Mouse (Mus musculus) ES-E14 (cell line): Measurements from ENCODE around the gene Aes. TPM values are rescaled to one million over a fixed set of nuclear protein-coding genes. Genes with fewer than 3 reads are reported as not detected.

Experiments
- DNase-seq: peaks from one replicate; pipeline ENCODE4 v3.0.0-alpha.2; 2013; ENCODE audit warnings: low read depth, low spot score
- H3K27ac ChIP-seq: 2 replicates; pipeline ENCODE4 v1.5.1; 2012; ENCODE audit warnings: low read depth, mild to moderate bottlenecking, low read length, moderate library complexity, mixed read lengths; ENCODE audit not compliant: poor library complexity, insufficient read depth, severe bottlenecking
- H3K36me3 ChIP-seq: 2 replicates; pipeline ENCODE4 v1.6.1; 2012; ENCODE audit warnings: mild to moderate bottlenecking, low read length, moderate library complexity, mixed read lengths; ENCODE audit not compliant: control insufficient read depth, poor library complexity, insufficient read depth, severe bottlenecking
- H3K4me1 ChIP-seq, 2 experiments: fragments of 150-350 bp in 1 of 2; sonication (generic) in 1 of 2; 2 replicates each; pipeline ENCODE4 v1.6.1; 2012; ENCODE audit warnings: low read length in 2 of 2, mild to moderate bottlenecking in 1 of 2, mixed read lengths in 1 of 2; ENCODE audit not compliant: control insufficient read depth in 2 of 2, insufficient read depth in 2 of 2, poor library complexity in 1 of 2
- H3K4me3 ChIP-seq, 2 experiments: fragments of 150-350 bp in 1 of 2; sonication (generic) in 1 of 2; 2 replicates each; pipeline ENCODE4 v1.5.1; 2012; ENCODE audit warnings: low read length in 2 of 2, low read depth in 1 of 2, mild to moderate bottlenecking in 1 of 2, mixed read lengths in 1 of 2; ENCODE audit not compliant: insufficient read depth in 1 of 2, poor library complexity in 1 of 2, severe bottlenecking in 1 of 2
- H3K9ac ChIP-seq: 2 replicates; pipeline ENCODE4 v1.6.1; 2012; ENCODE audit warnings: low read depth, mild to moderate bottlenecking, low read length, mixed read lengths; ENCODE audit not compliant: poor library complexity, insufficient read depth, severe bottlenecking
- H3K9me3 ChIP-seq: fragments of 150-350 bp; sonication (generic); 2 replicates; pipeline ENCODE4 v1.6.1; 2012; ENCODE audit warnings: low read depth, mild to moderate bottlenecking, low read length; ENCODE audit not compliant: control insufficient read depth, insufficient read depth
- CHD2 ChIP-seq: IDR thresholded peaks from 2 replicates; pipeline ENCODE4 v1.6.1; 2014; ENCODE audit warnings: mild to moderate bottlenecking, low read depth, low read length, inconsistent platforms
- HCFC1 ChIP-seq: IDR thresholded peaks from 2 replicates; pipeline ENCODE4 v1.6.1; 2012; ENCODE audit warnings: low read length, inconsistent platforms, borderline replicate concordance; ENCODE audit not compliant: insufficient read depth
- MAFK ChIP-seq: IDR thresholded peaks from 2 replicates; pipeline ENCODE4 v1.6.1; 2014; ENCODE audit warnings: mild to moderate bottlenecking, low read depth, low read length, inconsistent platforms; ENCODE audit not compliant: insufficient read depth
- ZC3H11A ChIP-seq: IDR thresholded peaks from 2 replicates; pipeline ENCODE4 v1.6.1; 2012; ENCODE audit warnings: low read depth, mild to moderate bottlenecking, inconsistent platforms, low read length, borderline replicate concordance
- ZNF384 ChIP-seq: IDR thresholded peaks from 2 replicates; pipeline ENCODE4 v1.6.1; 2012; ENCODE audit warnings: low read depth, low read length, inconsistent platforms
- in situ Hi-C, 2 experiments: fragments of 600-800 bp; cut with MboI; formaldehyde crosslinking; loops; one replicate each; pipeline ENCODE4 v1.15.1; 2025; ENCODE audit warnings: low sequenced_read_pairs in 2 of 2, inconsistent platforms in 1 of 2; ENCODE audit not compliant: unreplicated experiment in 2 of 2
- total RNA-seq: library from RNA; depleted of rRNA; stranded (reverse); fragments of 300-350 nt; gene quantifications from 2 replicates; pipeline ENCODE4 v1.2.3, GENCODE M21; 2012; rRNA removed

Aes gene
- total RNA-seq, 1 experiment = 145 TPM

DNA sequence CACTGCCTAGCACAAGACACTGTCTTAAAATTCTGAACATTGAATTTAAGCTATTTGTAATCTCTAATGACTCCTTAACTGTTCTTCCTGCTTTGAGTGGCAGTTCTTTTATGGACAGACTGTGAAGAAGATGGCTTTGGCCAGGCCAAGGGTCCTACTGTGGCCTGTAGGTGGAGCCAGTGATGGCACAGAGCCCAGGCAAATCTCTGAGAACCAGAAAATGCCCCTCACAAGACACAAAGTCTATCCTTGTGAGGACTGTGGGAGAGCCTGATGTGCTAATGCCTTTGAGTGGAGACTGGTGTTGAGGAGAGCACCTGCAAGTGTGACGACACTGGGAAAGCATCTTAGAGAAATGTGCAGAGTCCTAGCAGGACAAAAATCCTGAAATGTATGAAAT, 49.0 kb downstream of the Aes start:
- no peak overlapping the region for H3K4me3 ChIP-seq
- H3K27ac ChIP-seq = no peak overlapping the region
- DNase-seq = no peak
- TF ChIP-seq HCFC1 (no peak), CHD2 (no peak), ZNF384 (no peak), MAFK (no peak), ZC3H11A (no peak)
- no peaks in the 10 kb centered on the region for H3K9me3 ChIP-seq
- H3K9ac ChIP-seq = no peak overlapping the region
- H3K36me3 ChIP-seq = peaks cover 4% of the 10 kb centered on the region; the same call in 1 of the 2 replicates
- in situ Hi-C loops = no loop called here
- H3K4me1 ChIP-seq = peaks cover 0 to 16% of the 10 kb centered on the region in 2 experiments; a peak in 1 of 4 replicates

- peaks cover 7 to 30% of the 10 kb centered on the region in 2 experiments for H3K4me1 ChIP-seq
- H3K9me3 ChIP-seq = no peaks in the 10 kb centered on the region
- in situ Hi-C loops = no loop called here
- TF ChIP-seq MAFK (peak; percentile 77), ZC3H11A (no peak)
- no peak overlapping the region for H3K4me3 ChIP-seq
- no peak for DNase-seq
- H3K36me3 ChIP-seq = peaks cover 3% of the 10 kb centered on the region; the same call in 1 of the 2 replicates
- H3K9ac ChIP-seq = peak overlapping the region; percentile 41; the same call in 1 of the 2 replicates
- H3K27ac ChIP-seq = no peak overlapping the region
These were observed 53.5 kb downstream of the Aes start for GRCm38 (mm10) chr10:81612779-81613178.

GRCm38 (mm10) chr10:81615486-81615885, 56.2 kb downstream of the Aes start:
- peak overlapping the region; percentile 18; the same call in 1 of the 2 replicates for H3K9ac ChIP-seq
- H3K36me3 ChIP-seq = no peaks in the 10 kb centered on the region
- H3K27ac ChIP-seq = no peak overlapping the region
- H3K4me3 ChIP-seq = peak overlapping the region; percentile 18 to 20; a peak in 2 of 4 replicates
- TF ChIP-seq MAFK = no peak
- TF ChIP-seq ZNF384 = no peak
- no peak for TF ChIP-seq HCFC1
- TF ChIP-seq ZC3H11A = no peak
- no peak for TF ChIP-seq CHD2
- H3K9me3 ChIP-seq = no peaks in the 10 kb centered on the region
- peaks cover 7 to 31% of the 10 kb centered on the region in 2 experiments for H3K4me1 ChIP-seq
- in situ Hi-C loops = no loop called here
- peak; percentile 67 for DNase-seq

Other genes starting within 250 kb of the Aes start
- gene Cactin, start 238.4 kb upstream of the Aes start, total RNA-seq = 53.1 and 54.9 TPM in 2 replicates
- 2.3 and 4.5 TPM in 2 replicates for gene Tbxa2r, start 230.8 kb upstream of the Aes start, total RNA-seq
- gene Gipc3, start 216.2 kb upstream of the Aes start, total RNA-seq = 0.09 and 0.16 TPM in 2 replicates
- 43.5 and 55.9 TPM in 2 replicates for gene Hmg20b, start 209.0 kb upstream of the Aes start, total RNA-seq
- 28.7 and 46.1 TPM in 2 replicates for gene Mfsd12, start 202.0 kb upstream of the Aes start, total RNA-seq
- gene 4930404N11Rik, start 193.7 kb upstream of the Aes start, total RNA-seq = 9.4 and 19.1 TPM in 2 replicates
- 63.0 and 94.5 TPM in 2 replicates for gene Fzr1, start 181.0 kb upstream of the Aes start, total RNA-seq
- gene Dohh, start 175.1 kb upstream of the Aes start, total RNA-seq = 168 and 183 TPM in 2 replicates
- gene Gm48551, start 175.0 kb upstream of the Aes start, total RNA-seq = 1.1 and 1.8 TPM in 2 replicates
- 2.5 and 2.7 TPM in 2 replicates for gene Gm48552, start 170.5 kb upstream of the Aes start, total RNA-seq
- gene Smim24, start 166.4 kb upstream of the Aes start, total RNA-seq = 1.7 TPM in 2 replicates
- gene Nfic, start 103.9 kb upstream of the Aes start, total RNA-seq = 4.9 and 6.3 TPM in 2 replicates
- gene Celf5, start 76.8 kb upstream of the Aes start, total RNA-seq = 5.0 and 8.2 TPM in 2 replicates
- 254 and 393 TPM in 2 replicates for gene Ncln, start 63.1 kb upstream of the Aes start, total RNA-seq
- gene S1pr4, start 59.4 kb upstream of the Aes start, total RNA-seq = 0.94 and 1.9 TPM in 2 replicates
- 11.8 and 16.6 TPM in 2 replicates for gene Gna15, start 35.3 kb upstream of the Aes start, total RNA-seq
- gene Gna11, start 14.3 kb upstream of the Aes start, total RNA-seq = 52.1 and 53.4 TPM in 2 replicates
- 2.4 and 2.6 TPM in 2 replicates for gene Tle2, start 15.1 kb downstream of the Aes start, total RNA-seq
- gene Tle6, start 41.6 kb downstream of the Aes start, total RNA-seq = 17.7 and 22.0 TPM in 2 replicates
- 2.3 and 2.5 TPM in 2 replicates for gene BC025920, start 46.8 kb downstream of the Aes start, total RNA-seq
- gene Sirt6, start 68.3 kb downstream of the Aes start, total RNA-seq = 14.5 and 16.7 TPM in 2 replicates
- 14.4 and 18.6 TPM in 2 replicates for gene Ankrd24, start 69.1 kb downstream of the Aes start, total RNA-seq
- 5.3 and 5.5 TPM in 2 replicates for gene Gm10778, start 89.6 kb downstream of the Aes start, total RNA-seq
- 6.1 and 7.3 TPM in 2 replicates for gene Zfp433, start 145.3 kb downstream of the Aes start, total RNA-seq
- gene Gm3055, start 211.7 kb downstream of the Aes start, total RNA-seq = 7.0 and 10.1 TPM in 2 replicates